Comparison of ENCODE assay signal across 24 mouse cellular contexts in genomic region chr16:43482738-43483137, GRCm38 (mm10).
"Had no signal": no experiment of that assay in that cellular context is flagged by ENCODE, and none has a peak within 500 bp of the region (broad histone marks: within the 10 kb centered on the region; RNA-seq: fewer than 3 reads in every experiment).

No protein-coding gene starts in this region.

- H3K36me3 ChIP-seq: embryonic facial prominence, embryonic 10.5 days; embryonic facial prominence, embryonic 12.5 days; embryonic facial prominence, embryonic 13.5 days; embryonic facial prominence, embryonic 15.5 days; forebrain, embryonic 10.5 days; forebrain, embryonic 12.5 days; forebrain, embryonic 15.5 days had no signal

- H3K9me3 ChIP-seq: embryonic facial prominence, embryonic 10.5 days; embryonic facial prominence, embryonic 12.5 days; embryonic facial prominence, embryonic 13.5 days; embryonic facial prominence, embryonic 15.5 days; forebrain, embryonic 10.5 days; forebrain, embryonic 12.5 days; forebrain, embryonic 13.5 days; forebrain, embryonic 15.5 days had no signal

- H3K4me3 ChIP-seq: embryonic facial prominence, embryonic 10.5 days; embryonic facial prominence, embryonic 12.5 days; embryonic facial prominence, embryonic 13.5 days; embryonic facial prominence, embryonic 15.5 days; erythroblast, embryonic 14.5 days; forebrain, embryonic 10.5 days; forebrain, embryonic 12.5 days; forebrain, embryonic 13.5 days; forebrain, embryonic 15.5 days; heart, adult 2 months had no signal

- DNase-seq: cerebellum, adult 8-10 months; cerebellum, adult 9-10 months; cerebellum, adult 9-11 months; cerebellum, postnatal 10 days; cerebellum, postnatal 14 days; cerebellum, postnatal 25 days; cerebellum, postnatal 36 days; embryo, embryonic 11 days; forebrain, postnatal 0 days; gastrocnemius, postnatal 14 days; gastrocnemius, postnatal 25 days; gastrocnemius, postnatal 36 days; heart, adult 11 months; heart, adult 18-20 months; heart, adult 2 months had no signal

- H3K27me3 ChIP-seq: embryonic facial prominence, embryonic 12.5 days; embryonic facial prominence, embryonic 13.5 days; embryonic facial prominence, embryonic 15.5 days; forebrain, embryonic 12.5 days; forebrain, embryonic 13.5 days; forebrain, embryonic 15.5 days had no signal

- H3K4me1 ChIP-seq: embryonic facial prominence, embryonic 10.5 days; embryonic facial prominence, embryonic 12.5 days; embryonic facial prominence, embryonic 13.5 days; embryonic facial prominence, embryonic 15.5 days; forebrain, embryonic 10.5 days; forebrain, embryonic 12.5 days; forebrain, embryonic 13.5 days; forebrain, embryonic 15.5 days had no signal

- H3K27ac ChIP-seq: embryonic facial prominence, embryonic 10.5 days; embryonic facial prominence, embryonic 12.5 days; embryonic facial prominence, embryonic 13.5 days; embryonic facial prominence, embryonic 15.5 days; forebrain, embryonic 10.5 days; forebrain, embryonic 12.5 days; forebrain, embryonic 13.5 days; forebrain, embryonic 15.5 days; heart, adult 2 months had no signal

- H3K9ac ChIP-seq: embryonic facial prominence, embryonic 12.5 days; embryonic facial prominence, embryonic 13.5 days; embryonic facial prominence, embryonic 15.5 days; forebrain, embryonic 12.5 days; forebrain, embryonic 13.5 days; forebrain, embryonic 15.5 days; forebrain, postnatal 0 days had no signal

- H3K4me2 ChIP-seq: embryonic facial prominence, embryonic 12.5 days; embryonic facial prominence, embryonic 13.5 days; embryonic facial prominence, embryonic 15.5 days; forebrain, embryonic 12.5 days; forebrain, embryonic 13.5 days; forebrain, embryonic 15.5 days had no signal
